Mouse (Mus musculus) testis, adult 2 months (tissue): Measurements from ENCODE around the gene Gm47996.

Experiments used
- CTCF ChIP-seq: fragments of 200-500 bp; IDR thresholded peaks from 2 replicates; pipeline ENCODE4 v1.5.1; 2012; ENCODE audit warnings: low read depth, mild to moderate bottlenecking, inconsistent platforms, low read length, moderate library complexity; ENCODE audit not compliant: control insufficient read depth, insufficient read depth, insufficient replicate concordance
- POLR2A ChIP-seq: fragments of 200-500 bp; IDR thresholded peaks from 2 replicates; pipeline ENCODE4 v1.6.1; 2012; ENCODE audit warnings: low read depth, mild to moderate bottlenecking, inconsistent platforms, low read length, moderate library complexity; ENCODE audit not compliant: control insufficient read depth

DNA sequence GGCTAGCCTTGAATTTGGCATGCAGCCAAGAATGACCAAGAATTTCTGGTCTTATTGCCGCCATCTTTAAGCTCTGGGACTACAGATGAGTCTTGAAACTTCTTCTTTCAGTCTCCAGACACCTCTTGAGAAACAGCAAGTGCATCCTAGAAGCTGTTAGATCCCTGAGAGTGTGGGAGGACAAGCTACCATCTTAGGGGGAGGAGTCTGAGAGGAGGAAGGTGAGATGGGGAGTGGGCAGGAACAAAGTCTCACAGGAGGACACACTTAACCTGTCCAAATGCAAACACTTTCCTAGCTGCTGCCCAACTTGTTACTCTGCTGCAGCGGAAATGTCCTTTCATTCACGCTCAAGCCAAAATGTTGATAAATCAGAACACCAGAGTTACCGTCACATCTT lies 34.8 kb downstream of the Gm47996 start:
- TF ChIP-seq CTCF, result no peak
- no peak for TF ChIP-seq POLR2A
